Mouse (Mus musculus): Measurements from ENCODE around the gene Dnah2. TPM values are rescaled to one million over a fixed set of nuclear protein-coding genes. Genes with fewer than 3 reads are reported as not detected.

Dnah2 gene
- polyA plus RNA-seq, 1 experiment = 0.14 TPM

- Histone ChIP-seq H3K36me3 (ENCODE audit: control insufficient read depth, insufficient read depth) (peaks cover 55% of the 10 kb centered on the region), H3K27me3 (ENCODE audit: control insufficient read depth, insufficient read depth, insufficient read length) (no peaks in the 10 kb centered on the region), H3ac (ENCODE audit: control insufficient read depth, insufficient read length, low read depth) (no peak overlapping the region), H3K4me3 (ENCODE audit: insufficient read depth, poor library complexity, severe bottlenecking) (no peak overlapping the region), H3K79me3 (ENCODE audit: low read depth) (no peaks in the 10 kb centered on the region), H3K79me2 (ENCODE audit: control insufficient read depth, insufficient read depth) (peaks cover 22% of the 10 kb centered on the region)
- TF ChIP-seq CTCF (IDR thresholded peaks at IDR 0.05; ENCODE audit: control insufficient read depth, insufficient read depth, insufficient read length) (peak; percentile 48), FOSL1 (IDR thresholded peaks at IDR 0.05; ENCODE audit: insufficient read depth, low read length, poor library complexity, severe bottlenecking) (no peak)
Measured at GRCm38 (mm10) chr11:69401210-69401637, 147.7 kb downstream of the Dnah2 start.

GRCm38 (mm10) chr11:69400083-69400850, 148.6 kb downstream of the Dnah2 start:
- Histone ChIP-seq H3K79me3 (ENCODE audit: low read depth) (no peaks in the 10 kb centered on the region), H3ac (ENCODE audit: control insufficient read depth, insufficient read length, low read depth) (no peak overlapping the region), H3K4me3 (ENCODE audit: insufficient read depth, poor library complexity, severe bottlenecking) (no peak overlapping the region), H3K79me2 (ENCODE audit: control insufficient read depth, insufficient read depth) (peaks cover 17% of the 10 kb centered on the region), H3K27me3 (ENCODE audit: control insufficient read depth, insufficient read depth, insufficient read length) (no peaks in the 10 kb centered on the region), H3K36me3 (ENCODE audit: control insufficient read depth, insufficient read depth) (peaks cover 48% of the 10 kb centered on the region)
- TF ChIP-seq CEBPB (IDR thresholded peaks at IDR 0.05; ENCODE audit: low read depth) (no peak), MYOD1 (IDR thresholded peaks at IDR 0.05; ENCODE audit: control insufficient read depth, insufficient read length, low read depth) (no peak), USF1 (IDR thresholded peaks at IDR 0.05; ENCODE audit: low read depth) (no peak), CTCF (IDR thresholded peaks at IDR 0.05; ENCODE audit: control insufficient read depth, insufficient read depth, insufficient read length) (no peak), MYOG (IDR thresholded peaks at IDR 0.05; ENCODE audit: control insufficient read depth, extremely low read depth, insufficient read length) (no peak), FOSL1 (IDR thresholded peaks at IDR 0.05; ENCODE audit: insufficient read depth, low read length, poor library complexity, severe bottlenecking) (no peak), MAX (IDR thresholded peaks at IDR 0.05) (no peak)

GRCm38 (mm10) chr11:69399201-69400082, 149.5 kb downstream of the Dnah2 start:
- peaks cover 16% of the 10 kb centered on the region for H3K79me2 ChIP-seq (ENCODE audit: control insufficient read depth, insufficient read depth)
- H3K27me3 ChIP-seq (ENCODE audit: control insufficient read depth, insufficient read depth, insufficient read length) = no peaks in the 10 kb centered on the region
- H3ac ChIP-seq (ENCODE audit: control insufficient read depth, insufficient read length, low read depth) = no peak overlapping the region
- peaks cover 41% of the 10 kb centered on the region for H3K36me3 ChIP-seq (ENCODE audit: control insufficient read depth, insufficient read depth)
- H3K4me3 ChIP-seq (ENCODE audit: insufficient read depth, poor library complexity, severe bottlenecking) = no peak overlapping the region
- TF ChIP-seq MYOD1 (IDR thresholded peaks at IDR 0.05; ENCODE audit: control insufficient read depth, insufficient read length, low read depth) = no peak
- TF ChIP-seq CEBPB (IDR thresholded peaks at IDR 0.05; ENCODE audit: low read depth) = no peak
- TF ChIP-seq CTCF (IDR thresholded peaks at IDR 0.05; ENCODE audit: control insufficient read depth, insufficient read depth, insufficient read length) = no peak
- TF ChIP-seq USF1 (IDR thresholded peaks at IDR 0.05; ENCODE audit: low read depth) = no peak
- no peak for TF ChIP-seq MAX (IDR thresholded peaks at IDR 0.05)
- TF ChIP-seq MYOG (IDR thresholded peaks at IDR 0.05; ENCODE audit: control insufficient read depth, extremely low read depth, insufficient read length) = no peak
- TF ChIP-seq FOSL1 (IDR thresholded peaks at IDR 0.05; ENCODE audit: insufficient read depth, low read length, poor library complexity, severe bottlenecking) = no peak
- peaks cover 4% of the 10 kb centered on the region for H3K79me3 ChIP-seq (ENCODE audit: low read depth)

- Histone ChIP-seq H3K27me3 (ENCODE audit: control insufficient read depth, insufficient read depth, insufficient read length) (no peaks in the 10 kb centered on the region), H3K4me3 (ENCODE audit: insufficient read depth, poor library complexity, severe bottlenecking) (no peak overlapping the region), H3ac (ENCODE audit: control insufficient read depth, insufficient read length, low read depth) (no peak overlapping the region), H3K79me3 (ENCODE audit: low read depth) (peaks cover 4% of the 10 kb centered on the region), H3K36me3 (ENCODE audit: control insufficient read depth, insufficient read depth) (peaks cover 33% of the 10 kb centered on the region), H3K79me2 (ENCODE audit: control insufficient read depth, insufficient read depth) (peaks cover 24% of the 10 kb centered on the region)
- TF ChIP-seq USF1 (IDR thresholded peaks at IDR 0.05; ENCODE audit: low read depth) = no peak
- TF ChIP-seq MAX (IDR thresholded peaks at IDR 0.05) = no peak
- TF ChIP-seq CTCF (IDR thresholded peaks at IDR 0.05; ENCODE audit: control insufficient read depth, insufficient read depth, insufficient read length) = no peak
- TF ChIP-seq FOSL1 (IDR thresholded peaks at IDR 0.05; ENCODE audit: insufficient read depth, low read length, poor library complexity, severe bottlenecking) = no peak
- no peak for TF ChIP-seq MYOG (IDR thresholded peaks at IDR 0.05; ENCODE audit: control insufficient read depth, extremely low read depth, insufficient read length)
- TF ChIP-seq MYOD1 (IDR thresholded peaks at IDR 0.05; ENCODE audit: control insufficient read depth, insufficient read length, low read depth) = no peak
Measured at GRCm38 (mm10) chr11:69398486-69399200, 150.3 kb downstream of the Dnah2 start.

- Histone ChIP-seq H3K27me3 (ENCODE audit: control insufficient read depth, insufficient read depth, insufficient read length) (no peaks in the 10 kb centered on the region), H3K36me3 (ENCODE audit: control insufficient read depth, insufficient read depth) (peaks cover 29% of the 10 kb centered on the region), H3ac (ENCODE audit: control insufficient read depth, insufficient read length, low read depth) (no peak within 1 kb of the TSS), H3K4me3 (ENCODE audit: insufficient read depth, poor library complexity, severe bottlenecking) (no peak within 1 kb of the TSS), H3K79me3 (ENCODE audit: low read depth) (peaks cover 4% of the 10 kb centered on the region), H3K79me2 (ENCODE audit: control insufficient read depth, insufficient read depth) (peaks cover 26% of the 10 kb centered on the region)
- no peak for TF ChIP-seq FOSL1 (IDR thresholded peaks at IDR 0.05; ENCODE audit: insufficient read depth, low read length, poor library complexity, severe bottlenecking)
- no peak for TF ChIP-seq MYOD1 (IDR thresholded peaks at IDR 0.05; ENCODE audit: control insufficient read depth, insufficient read length, low read depth)
Measured at GRCm38 (mm10) chr11:69398059-69398458, 150.9 kb downstream of the Dnah2 start, which contains the start of gene Tmem88. Tmem88 (minus strand) TSS chr11:69398234.

Data from C2C12 (cell line).